Mouse (Mus musculus) olfactory bulb, adult 2 months (tissue): Measurements from ENCODE around the gene Serpina9.

Experiments
- CTCF ChIP-seq: fragments of 200-500 bp; IDR thresholded peaks from 2 replicates; pipeline ENCODE4 v1.5.1; 2012; ENCODE audit warnings: low read depth, mild to moderate bottlenecking, low read length, moderate library complexity; ENCODE audit not compliant: insufficient read depth
- POLR2A ChIP-seq: fragments of 200-500 bp; IDR thresholded peaks from 2 replicates; pipeline ENCODE4 v1.6.1; 2012; ENCODE audit warnings: mild to moderate bottlenecking, low read depth, low read length, moderate library complexity; ENCODE audit not compliant: insufficient read depth

DNA sequence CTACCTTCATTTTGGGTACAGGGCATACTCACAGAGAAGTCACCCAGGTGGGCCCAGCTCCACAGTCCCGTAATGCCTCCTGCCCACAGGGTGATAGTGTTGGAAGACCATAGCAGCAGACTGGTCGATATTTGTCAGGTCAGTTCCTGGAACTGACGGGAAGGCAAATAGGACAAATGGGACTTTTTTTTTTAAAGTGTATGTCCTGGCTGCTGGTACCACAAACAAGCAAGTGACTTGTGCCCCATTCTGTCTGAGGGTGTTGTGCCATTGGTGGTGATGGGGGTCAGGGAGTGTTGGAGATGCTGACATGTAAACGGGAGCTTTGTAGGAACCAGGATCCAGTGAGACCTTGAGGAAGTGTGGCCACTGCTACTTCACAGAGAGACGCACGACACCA, 23.7 kb downstream of the Serpina9 start, which contains the start of gene Serpina11:
- TF ChIP-seq CTCF (no peak), POLR2A (no peak)
